Mouse (Mus musculus) heart, embryonic 13.5 days (tissue): ENCODE data around the gene Pltp. TPM values are rescaled to one million over a fixed set of nuclear protein-coding genes. Genes with fewer than 3 reads are reported as not detected.
"Not testable (repeated sequence)": the region's sequence is repeated elsewhere in the genome, so short reads cannot be mapped to it uniquely, and the experiment has no call there.

ENCODE experiments used
- ATAC-seq: fragments of 200-750 bp; cut with Nextera tagmentation; 2 replicates; pipeline ENCODE4 v1.8.0; 2017; ENCODE audit warnings: moderate TSS enrichment; ENCODE audit not compliant: insufficient number of reproducible peaks, low FRiP score, low TSS enrichment; ENCODE audit errors: extremely low read depth
- H3K27ac ChIP-seq: fragments of 300-500 bp; sonication (generic); replicated peaks from 2 replicates; pipeline ENCODE4 v1.5.1; 2015; ENCODE audit warnings: moderate library complexity, mild to moderate bottlenecking, inconsistent platforms
- H3K27me3 ChIP-seq: fragments of 300-500 bp; sonication (generic); replicated peaks from 2 replicates; pipeline ENCODE4 v1.6.1; 2015; ENCODE audit warnings: mild to moderate bottlenecking, inconsistent platforms
- H3K36me3 ChIP-seq: fragments of 300-500 bp; sonication (generic); 2 replicates; pipeline ENCODE4 v1.6.1; 2015; ENCODE audit warnings: mild to moderate bottlenecking, inconsistent platforms
- H3K4me1 ChIP-seq: fragments of 300-500 bp; sonication (generic); 2 replicates; pipeline ENCODE4 v1.6.1; 2015; ENCODE audit warnings: inconsistent platforms
- H3K4me2 ChIP-seq: fragments of 300-500 bp; sonication (generic); 2 replicates; pipeline ENCODE4 v1.6.1; 2015; ENCODE audit warnings: inconsistent platforms, mild to moderate bottlenecking, moderate library complexity
- H3K4me3 ChIP-seq: fragments of 300-500 bp; sonication (generic); 2 replicates; pipeline ENCODE4 v1.5.1; 2015; ENCODE audit warnings: moderate library complexity, mild to moderate bottlenecking, inconsistent platforms
- H3K9ac ChIP-seq: fragments of 300-500 bp; sonication (generic); 2 replicates; pipeline ENCODE4 v1.6.1; 2015; ENCODE audit warnings: inconsistent platforms, mild to moderate bottlenecking, moderate library complexity
- H3K9me3 ChIP-seq: fragments of 300-500 bp; sonication (generic); 2 replicates; pipeline ENCODE4 v1.6.1; 2016; ENCODE audit warnings: inconsistent platforms
- WGBS: fragments of 180-500 bp; shearing (Covaris S2); methylation state at CpG from one replicate; pipeline ENCODE4 v1.1.7; 2015; ENCODE audit warnings: mixed read lengths; 5-methylcytosine and 5-hydroxymethylcytosine counted together
- polyA plus RNA-seq: library from polyadenylated mRNA; unstranded; fragments of >200 nt; fragmentation: Nextera tagmentation; extraction: Ambion mirVana; gene quantifications from 2 replicates; pipeline ENCODE4 v1.2.1, GENCODE M21; 2015

The Pltp gene
- polyA plus RNA-seq, 1 experiment from 2014 or later, result 14.9 TPM

- H3K9ac ChIP-seq, H3K9me3 ChIP-seq, H3K36me3 ChIP-seq, H3K27ac ChIP-seq, H3K4me2 ChIP-seq, ATAC-seq, H3K4me3 ChIP-seq: not testable (repeated sequence)
- H3K4me1 ChIP-seq, result peaks cover 43% of the 10 kb centered on the region
- 87% methylated on average over 9 of the region's 9 CpGs for WGBS
- H3K27me3 ChIP-seq, result peaks cover 17% of the 10 kb centered on the region
Measured at GRCm38 (mm10) chr2:164863411-164863810, 5.9 kb upstream of the Pltp start.

GRCm38 (mm10) chr2:164862179-164862861, 4.8 kb upstream of the Pltp start:
- H3K4me1 ChIP-seq, result peaks cover 47% of the 10 kb centered on the region
- ATAC-seq, result no peak
- WGBS, result 39% methylated on average over 9 of the region's 9 CpGs
- no peaks in the 10 kb centered on the region for H3K36me3 ChIP-seq
- H3K9me3 ChIP-seq, result no peaks in the 10 kb centered on the region
- H3K9ac ChIP-seq, result no peak overlapping the region
- H3K4me2 ChIP-seq, result peak overlapping the region; percentile 1; the same call in 1 of the 2 replicates
- H3K4me3 ChIP-seq, result no peak overlapping the region
- H3K27me3 ChIP-seq, result peaks cover 28% of the 10 kb centered on the region
- H3K27ac ChIP-seq, result peak overlapping the region; percentile 65

- Histone ChIP-seq H3K27ac (no peak overlapping the region), H3K4me2 (no peak overlapping the region), H3K4me1 (peaks cover 47% of the 10 kb centered on the region), H3K4me3 (no peak overlapping the region), H3K9ac (no peak overlapping the region), H3K27me3 (peaks cover 40% of the 10 kb centered on the region), H3K9me3 (no peaks in the 10 kb centered on the region), H3K36me3 (no peaks in the 10 kb centered on the region)
- WGBS, result 64% methylated on average over 4 of the region's 4 CpGs
- ATAC-seq, result no peak
Measured at GRCm38 (mm10) chr2:164861094-164861493, 3.6 kb upstream of the Pltp start.

- H3K9me3 ChIP-seq, result no peaks in the 10 kb centered on the region
- no peak overlapping the region for H3K9ac ChIP-seq
- no peak for ATAC-seq
- H3K4me3 ChIP-seq, result no peak overlapping the region
- no peak overlapping the region for H3K4me2 ChIP-seq
- no peaks in the 10 kb centered on the region for H3K36me3 ChIP-seq
- H3K27me3 ChIP-seq, result peaks cover 53% of the 10 kb centered on the region
- WGBS, result 63% methylated on average over 9 of the region's 9 CpGs
- no peak overlapping the region for H3K27ac ChIP-seq
- H3K4me1 ChIP-seq, result peaks cover 47% of the 10 kb centered on the region
Measured at GRCm38 (mm10) chr2:164859640-164860432, 2.3 kb upstream of the Pltp start.

- Histone ChIP-seq H3K4me2 (no peak overlapping the region), H3K36me3 (no peaks in the 10 kb centered on the region), H3K27me3 (peaks cover 60% of the 10 kb centered on the region), H3K4me1 (peaks cover 42% of the 10 kb centered on the region), H3K4me3 (no peak overlapping the region), H3K27ac (no peak overlapping the region), H3K9ac (no peak overlapping the region), H3K9me3 (no peaks in the 10 kb centered on the region)
- no peak for ATAC-seq
- WGBS, result 51% methylated on average over 2 of the region's 2 CpGs
Measured at GRCm38 (mm10) chr2:164859155-164859554, 1.6 kb upstream of the Pltp start.

GRCm38 (mm10) chr2:164857842-164858553, 487 bp upstream of the Pltp start:
- no peak for ATAC-seq
- peaks cover 42% of the 10 kb centered on the region for H3K4me1 ChIP-seq
- 6% methylated on average over 19 of the region's 19 CpGs for WGBS
- H3K9me3 ChIP-seq, result no peaks in the 10 kb centered on the region
- peaks cover 70% of the 10 kb centered on the region for H3K27me3 ChIP-seq
- peak overlapping the region; percentile 81 for H3K9ac ChIP-seq
- peak overlapping the region; percentile 64 for H3K4me3 ChIP-seq
- no peaks in the 10 kb centered on the region for H3K36me3 ChIP-seq
- peak overlapping the region; percentile 97 for H3K4me2 ChIP-seq
- no peak overlapping the region for H3K27ac ChIP-seq

GRCm38 (mm10) chr2:164856309-164857100, 1.0 kb downstream of the Pltp start:
- H3K4me1 ChIP-seq, result peaks cover 27% of the 10 kb centered on the region
- peaks cover 85% of the 10 kb centered on the region for H3K27me3 ChIP-seq
- no peaks in the 10 kb centered on the region for H3K36me3 ChIP-seq
- 2% methylated on average over 42 of the region's 42 CpGs for WGBS
- H3K27ac ChIP-seq, result no peak overlapping the region
- peak overlapping the region; percentile 64 for H3K4me3 ChIP-seq
- H3K4me2 ChIP-seq, result peak overlapping the region; percentile 97
- H3K9me3 ChIP-seq, result no peaks in the 10 kb centered on the region
- peak overlapping the region; percentile 81 for H3K9ac ChIP-seq
- no peak for ATAC-seq

GRCm38 (mm10) chr2:164855572-164855971, 1.9 kb downstream of the Pltp start:
- Histone ChIP-seq H3K4me1 (peaks cover 19% of the 10 kb centered on the region), H3K27me3 (peaks cover 81% of the 10 kb centered on the region), H3K4me2 (0 out of 2 replicates have a peak overlapping the region, but pooled peaks have one; percentile 97), H3K4me3 (peak overlapping the region; percentile 64; the same call in 1 of the 2 replicates)
- not testable (repeated sequence) for H3K9ac ChIP-seq, H3K36me3 ChIP-seq, H3K9me3 ChIP-seq, ATAC-seq, H3K27ac ChIP-seq
- 81% methylated on average over 5 of the region's 5 CpGs for WGBS

GRCm38 (mm10) chr2:164850061-164850460, 7.5 kb downstream of the Pltp start:
- H3K27me3 ChIP-seq, result peaks cover 34% of the 10 kb centered on the region
- WGBS, result 74% methylated on average over 8 of the region's 8 CpGs
- no peaks in the 10 kb centered on the region for H3K36me3 ChIP-seq
- H3K4me1 ChIP-seq, result no peaks in the 10 kb centered on the region
- H3K4me3 ChIP-seq, result no peak overlapping the region
- no peak overlapping the region for H3K27ac ChIP-seq
- H3K9me3 ChIP-seq, result no peaks in the 10 kb centered on the region
- no peak for ATAC-seq
- H3K4me2 ChIP-seq, result no peak overlapping the region
- no peak overlapping the region for H3K9ac ChIP-seq

GRCm38 (mm10) chr2:164845782-164846181, 11.7 kb downstream of the Pltp start:
- WGBS, result 50% methylated on average over 3 of the region's 3 CpGs
- no peak overlapping the region for H3K4me3 ChIP-seq

More at GRCm38 (mm10) chr2:164845782-164846181, 11.7 kb downstream of the Pltp start:
- Histone ChIP-seq H3K27ac (no peak overlapping the region), H3K36me3 (peaks cover 4% of the 10 kb centered on the region; the same call in 1 of the 2 replicates), H3K9me3 (no peaks in the 10 kb centered on the region), H3K9ac (no peak overlapping the region), H3K27me3 (no peaks in the 10 kb centered on the region), H3K4me2 (no peak overlapping the region), H3K4me1 (no peaks in the 10 kb centered on the region)
- ATAC-seq, result no peak
